Mouse (Mus musculus) 3T3-L1 (cell line): Measurements from ENCODE around the gene Chrnd.
A peak's percentile ranks its signal among the peaks of the same experiment; 100 is the strongest.

Source experiments
- DNase-seq: peaks from one replicate; pipeline ENCODE4 v3.0.0-alpha.2; 2015; ENCODE audit warnings: low read depth, low spot score

Chrnd gene

GRCm38 (mm10) chr1:87227160-87227550 is 36.7 kb downstream of the Chrnd start:
- no peak for DNase-seq

DNA sequence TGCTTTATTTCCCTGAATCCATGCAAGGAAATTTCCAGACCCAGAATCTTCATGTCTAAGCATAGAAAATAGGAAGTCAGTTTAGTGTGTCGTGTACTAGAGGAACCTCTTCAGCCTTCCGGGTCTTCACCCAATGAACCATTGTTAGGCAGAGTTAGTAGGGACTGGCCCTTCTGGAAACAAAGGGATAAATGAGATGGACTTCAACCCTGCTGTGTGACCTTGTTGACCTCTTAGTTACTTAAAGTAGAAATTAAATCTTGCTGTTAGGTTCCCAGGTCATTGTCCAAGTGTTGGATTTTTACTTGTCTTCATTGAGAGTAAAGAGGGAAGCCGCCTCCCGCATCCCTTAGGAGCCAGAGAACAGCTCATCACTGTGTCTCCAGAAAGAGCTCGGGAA is 40.2 kb downstream of the Chrnd start:
- DNase-seq, result no peak

DNA sequence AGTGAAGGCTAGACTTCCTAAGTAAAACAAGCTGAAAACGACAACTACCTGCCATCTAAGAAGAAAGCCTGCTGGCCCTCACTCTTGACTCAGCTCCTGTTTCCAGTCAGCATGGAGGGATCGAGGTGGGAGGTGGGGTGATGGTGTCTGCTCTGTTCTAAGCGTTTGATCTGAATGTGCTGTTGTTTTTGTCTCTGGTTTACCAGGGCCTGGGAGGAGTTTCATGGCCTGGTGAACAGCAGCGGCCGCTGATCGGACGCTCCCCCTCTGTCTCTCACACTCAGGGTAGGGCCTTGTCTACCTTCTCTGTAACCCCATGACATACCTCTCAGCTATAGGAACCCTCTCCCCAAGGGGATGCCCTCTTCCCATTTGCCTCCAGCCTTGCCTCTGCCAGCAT is 41.8 kb downstream of the Chrnd start:
- DNase-seq, result no peak

DNA sequence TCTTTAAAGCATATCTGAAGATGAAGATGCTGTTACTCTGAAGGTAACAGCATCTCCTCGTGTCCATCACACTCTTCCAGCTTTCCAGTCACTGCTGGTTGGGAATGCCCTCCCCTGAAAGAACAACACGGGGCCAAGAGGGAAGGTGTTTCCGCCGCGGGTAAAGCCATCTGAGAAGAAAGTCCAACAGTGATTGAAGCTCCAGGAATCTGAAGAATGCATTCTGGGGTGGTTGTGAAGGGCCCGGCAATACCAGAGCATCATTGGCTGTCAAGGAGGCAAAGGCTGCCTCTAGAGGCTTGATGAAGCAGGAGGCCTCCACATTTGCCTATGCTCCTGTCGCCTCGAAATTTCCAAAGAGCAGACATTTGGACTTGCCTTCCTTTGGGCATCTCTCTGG is 48.6 kb downstream of the Chrnd start:
- peak; percentile 34 for DNase-seq

- no peak for DNase-seq
Measured at GRCm38 (mm10) chr1:87243021-87243420, 52.6 kb downstream of the Chrnd start.

DNA sequence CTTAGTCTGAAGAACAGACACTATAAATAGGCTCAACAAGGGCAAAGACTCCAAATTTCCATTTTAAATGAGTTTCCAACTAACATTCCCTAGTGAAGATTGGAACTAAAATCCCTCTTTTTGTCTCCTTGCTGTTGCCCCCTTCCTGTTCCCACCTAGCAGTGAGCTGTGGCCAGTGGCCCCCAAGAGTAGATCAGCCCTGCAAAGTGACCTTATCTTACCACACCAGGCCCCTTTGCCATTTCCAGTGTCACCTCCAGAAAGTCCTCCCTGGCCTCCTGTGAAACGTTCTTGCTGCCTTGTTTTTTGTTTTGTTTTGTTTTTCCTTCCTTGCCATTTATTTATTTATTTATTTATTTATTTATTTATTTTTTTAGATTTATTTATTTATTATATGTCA is 55.0 kb downstream of the Chrnd start:
- DNase-seq, result no peak

DNA sequence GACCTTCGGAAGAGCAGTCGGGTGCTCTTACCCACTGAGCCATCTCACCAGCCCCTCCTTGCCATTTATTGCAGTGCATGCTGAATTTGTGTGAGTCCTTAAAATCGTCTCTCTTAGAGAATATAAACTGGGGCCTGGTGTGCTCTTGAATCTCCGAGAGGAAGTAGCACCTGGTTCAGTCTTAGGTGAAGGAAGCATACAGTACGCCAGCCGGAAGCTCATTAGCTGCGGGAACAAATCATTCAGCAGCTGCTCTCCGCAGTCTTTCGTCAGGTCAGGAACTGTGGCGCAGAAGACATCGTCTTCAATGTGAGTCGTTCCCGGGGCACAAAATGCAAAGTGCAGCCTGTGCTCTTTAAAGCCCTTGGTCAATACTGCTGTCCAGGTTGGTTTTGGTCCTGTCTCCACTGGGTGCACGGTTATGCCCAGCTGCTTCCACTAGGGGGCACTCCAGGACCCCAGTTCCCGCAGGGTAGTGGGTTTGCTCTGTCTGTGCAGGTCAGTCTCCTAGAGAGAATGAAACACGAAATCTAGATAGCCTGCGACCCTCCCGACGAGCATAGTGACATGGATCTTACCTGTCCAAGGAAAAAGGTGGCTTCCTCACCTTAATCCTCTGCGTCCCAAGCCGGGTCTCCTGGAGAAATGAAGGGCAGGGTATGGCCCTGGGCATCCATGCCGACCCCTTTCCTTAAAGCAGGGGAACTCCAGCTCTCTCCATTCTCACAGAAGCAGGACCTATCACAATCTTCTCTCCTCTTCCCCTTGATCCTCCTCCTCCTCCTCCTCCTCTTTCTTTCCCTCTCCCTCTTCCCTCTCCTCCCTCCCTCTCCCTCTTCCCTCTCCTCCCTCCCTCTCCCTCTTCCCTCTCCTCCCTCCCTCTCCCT is 55.8 kb downstream of the Chrnd start:
- peak; percentile 83 for DNase-seq
